In genomic region chr11:52281568-52282328, GRCm38 (mm10) we compare ENCODE assay signal across 8 mouse cellular contexts. TPM values are rescaled to one million over a fixed set of nuclear protein-coding genes. Genes with fewer than 3 reads are reported as not detected.
DNase-seq lines count a peak whose midpoint lies in the region; ATAC-seq lines count a peak whose summit lies in the region.

No protein-coding gene starts in this region.

- H3K27me3 ChIP-seq in kidney, embryonic 16.5 days (ENCODE audit: insufficient read depth, low read length): 0 out of 2 replicates have a peak, but pooled peaks cover 4% of the 10 kb centered on the region
- peaks cover 59% of the 10 kb centered on the region for H3K27me3 ChIP-seq in embryonic facial prominence, embryonic 12.5 days
- 0 out of 2 replicates have a peak, but pooled peaks cover 2% of the 10 kb centered on the region for H3K27me3 ChIP-seq in intestine, embryonic 15.5 days (replicated peaks)
- H3K27me3 ChIP-seq in neural tube, embryonic 13.5 days: peaks cover 52% of the 10 kb centered on the region

- no peak for DNase-seq in kidney, postnatal 10 days
- DNase-seq in kidney, postnatal 36 days: no peak
- DNase-seq in cerebellum, adult 9-10 months: no peak

- H3K4me1 ChIP-seq in kidney, embryonic 16.5 days (ENCODE audit: insufficient read depth, low read length): peaks cover 32% of the 10 kb centered on the region
- peaks cover 21% of the 10 kb centered on the region for H3K4me1 ChIP-seq in embryonic facial prominence, embryonic 12.5 days
- peaks cover 20% of the 10 kb centered on the region for H3K4me1 ChIP-seq in intestine, embryonic 15.5 days (replicated peaks)
- H3K4me1 ChIP-seq in neural tube, embryonic 13.5 days (replicated peaks): peaks cover 33% of the 10 kb centered on the region

- no peaks in the 10 kb centered on the region for H3K36me3 ChIP-seq in kidney, embryonic 16.5 days (ENCODE audit: insufficient read depth, low read length)
- H3K36me3 ChIP-seq in embryonic facial prominence, embryonic 12.5 days: no peaks in the 10 kb centered on the region
- no peaks in the 10 kb centered on the region for H3K36me3 ChIP-seq in intestine, embryonic 15.5 days
- H3K36me3 ChIP-seq in neural tube, embryonic 13.5 days: no peaks in the 10 kb centered on the region

- no peaks in the 10 kb centered on the region for H3K9me3 ChIP-seq in kidney, embryonic 16.5 days (ENCODE audit: low read length)
- H3K9me3 ChIP-seq in embryonic facial prominence, embryonic 12.5 days: no peaks in the 10 kb centered on the region
- no peaks in the 10 kb centered on the region for H3K9me3 ChIP-seq in intestine, embryonic 15.5 days
- no peaks in the 10 kb centered on the region for H3K9me3 ChIP-seq in neural tube, embryonic 13.5 days

- no peak overlapping the region for H3K27ac ChIP-seq in kidney, embryonic 16.5 days (ENCODE audit: low read length)
- no peak overlapping the region for H3K27ac ChIP-seq in embryonic facial prominence, embryonic 12.5 days
- H3K27ac ChIP-seq in intestine, embryonic 15.5 days: no peak overlapping the region
- no peak overlapping the region for H3K27ac ChIP-seq in neural tube, embryonic 13.5 days (replicated peaks)

- ATAC-seq in kidney, embryonic 16.5 days (ENCODE audit: low FRiP score, low TSS enrichment): no peak
- ATAC-seq in embryonic facial prominence, embryonic 12.5 days (ENCODE audit: insufficient number of reproducible peaks, insufficient read depth, low FRiP score, low TSS enrichment): no peak
- ATAC-seq in intestine, embryonic 15.5 days: no peak
- ATAC-seq in neural tube, embryonic 13.5 days (ENCODE audit: low read depth): no peak
- no peak for ATAC-seq in cerebellum, adult (ENCODE audit: insufficient number of reproducible peaks, low FRiP score, low TSS enrichment)

- WGBS in kidney, embryonic 16.5 days: 66% methylated on average over 19 of the region's 19 CpGs
- 69% methylated on average over 19 of the region's 19 CpGs for WGBS in embryonic facial prominence, embryonic 12.5 days
- WGBS in intestine, embryonic 15.5 days: 70% methylated on average over 19 of the region's 19 CpGs
- 66% methylated on average over 19 of the region's 19 CpGs for WGBS in neural tube, embryonic 13.5 days

- peak overlapping the region; percentile 72 for H3K4me3 ChIP-seq in kidney, embryonic 16.5 days (ENCODE audit: low read length)
- H3K4me3 ChIP-seq in embryonic facial prominence, embryonic 12.5 days: peak overlapping the region; percentile 59
- H3K4me3 ChIP-seq in intestine, embryonic 15.5 days (replicated peaks): peak overlapping the region; percentile 74
- H3K4me3 ChIP-seq in neural tube, embryonic 13.5 days: peak overlapping the region; percentile 63

- H3K9ac ChIP-seq in kidney, embryonic 16.5 days (replicated peaks; ENCODE audit: low read length): no peak overlapping the region
- H3K9ac ChIP-seq in embryonic facial prominence, embryonic 12.5 days: no peak overlapping the region
- H3K9ac ChIP-seq in intestine, embryonic 15.5 days: peak overlapping the region; percentile 62; the same call in 1 of the 2 replicates
- H3K9ac ChIP-seq in neural tube, embryonic 13.5 days: no peak overlapping the region

- H3K4me2 ChIP-seq in kidney, embryonic 16.5 days (replicated peaks; ENCODE audit: low read depth, low read length): peak overlapping the region; percentile 96
- H3K4me2 ChIP-seq in embryonic facial prominence, embryonic 12.5 days (replicated peaks): peak overlapping the region; percentile 94
- peak overlapping the region; percentile 98 for H3K4me2 ChIP-seq in intestine, embryonic 15.5 days (replicated peaks)
- H3K4me2 ChIP-seq in neural tube, embryonic 13.5 days: peak overlapping the region; percentile 88

RNA-seq across cellular contexts. Expression of gene Tcf7, which starts 1.1 kb away (rescaled TPM):
- polyA plus RNA-seq in kidney, embryonic 16.5 days (2015; fragmentation: Nextera tagmentation; extraction: Ambion mirVana): 5.6 and 7.1 TPM in 2 replicates
- polyA plus RNA-seq in embryonic facial prominence, embryonic 12.5 days (2016; fragmentation: Nextera tagmentation; extraction: Ambion mirVana): 6.9 and 8.8 TPM in 2 replicates
- 6.9 and 8.2 TPM in 2 replicates for polyA plus RNA-seq in intestine, embryonic 15.5 days (2015; fragmentation: Nextera tagmentation; extraction: Ambion mirVana)
- polyA plus RNA-seq in neural tube, embryonic 13.5 days (2015; fragmentation: Nextera tagmentation; extraction: Ambion mirVana): 5.9 TPM in 2 replicates

RNA-seq across cellular contexts. Expression of gene Skp1a, which starts 50.0 kb away (rescaled TPM):
- polyA plus RNA-seq in kidney, embryonic 16.5 days (2015; fragmentation: Nextera tagmentation; extraction: Ambion mirVana): 742 and 792 TPM in 2 replicates
- 937 and 939 TPM in 2 replicates for polyA plus RNA-seq in embryonic facial prominence, embryonic 12.5 days (2016; fragmentation: Nextera tagmentation; extraction: Ambion mirVana)
- 720 and 848 TPM in 2 replicates for polyA plus RNA-seq in intestine, embryonic 15.5 days (2015; fragmentation: Nextera tagmentation; extraction: Ambion mirVana)
- polyA plus RNA-seq in neural tube, embryonic 13.5 days (2015; fragmentation: Nextera tagmentation; extraction: Ambion mirVana): 1,170 and 1,204 TPM in 2 replicates
